Mouse (Mus musculus): ENCODE measurements around the gene Borcs6. TPM values are rescaled to one million over a fixed set of nuclear protein-coding genes. Genes with fewer than 3 reads are reported as not detected.
"Not testable (repeated sequence)": the region's sequence is repeated elsewhere in the genome, so short reads cannot be mapped to it uniquely, and the experiment has no call there.

The Borcs6 gene
- total RNA-seq, 2 experiments from 2014 or later, result 20.0 to 23.5 TPM

DNA sequence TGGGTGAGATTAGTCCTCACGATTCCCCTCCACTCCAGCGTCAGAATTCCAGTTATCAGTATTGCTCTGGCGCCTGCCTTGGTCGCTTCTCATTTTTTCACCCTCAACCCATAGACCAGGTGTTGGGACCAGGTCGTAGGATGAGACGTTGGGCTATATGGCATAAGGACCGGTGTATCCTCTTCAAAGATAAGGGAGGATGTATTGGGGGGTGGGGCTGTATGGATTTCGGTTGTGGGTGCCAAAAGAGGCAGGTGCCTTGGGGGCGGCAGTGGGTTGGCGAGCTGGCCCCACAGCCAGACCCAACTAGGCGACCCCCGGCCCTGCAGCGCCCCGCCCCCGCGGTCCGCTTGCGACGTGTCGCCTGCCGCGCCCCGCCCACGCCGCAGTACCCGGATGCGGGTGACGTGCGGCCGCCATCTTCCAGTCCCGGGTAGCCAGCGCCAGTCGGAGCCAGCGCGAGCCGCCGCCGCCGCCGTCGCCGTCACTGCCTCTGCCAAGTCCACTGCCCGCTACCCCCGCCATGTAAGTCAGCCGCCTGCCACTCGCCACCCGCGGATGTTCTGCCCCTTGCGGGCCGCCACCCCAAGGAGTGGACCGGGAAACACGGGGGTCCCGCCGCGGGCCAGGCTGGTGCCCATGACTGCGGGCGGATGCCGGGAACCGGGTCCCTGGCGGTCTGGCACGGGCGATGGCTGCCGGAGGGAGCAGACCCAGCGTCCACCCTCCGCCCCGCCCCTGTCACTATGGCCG, 28.8 kb downstream of the Borcs6 start, which contains the start of gene Vamp2:
TSS of gene Vamp2 (plus strand) at position 388 of the 753 bp plus-strand sequence.
- peak; percentile 89 for DNase-seq (ENCODE audit: low spot score)

DNA sequence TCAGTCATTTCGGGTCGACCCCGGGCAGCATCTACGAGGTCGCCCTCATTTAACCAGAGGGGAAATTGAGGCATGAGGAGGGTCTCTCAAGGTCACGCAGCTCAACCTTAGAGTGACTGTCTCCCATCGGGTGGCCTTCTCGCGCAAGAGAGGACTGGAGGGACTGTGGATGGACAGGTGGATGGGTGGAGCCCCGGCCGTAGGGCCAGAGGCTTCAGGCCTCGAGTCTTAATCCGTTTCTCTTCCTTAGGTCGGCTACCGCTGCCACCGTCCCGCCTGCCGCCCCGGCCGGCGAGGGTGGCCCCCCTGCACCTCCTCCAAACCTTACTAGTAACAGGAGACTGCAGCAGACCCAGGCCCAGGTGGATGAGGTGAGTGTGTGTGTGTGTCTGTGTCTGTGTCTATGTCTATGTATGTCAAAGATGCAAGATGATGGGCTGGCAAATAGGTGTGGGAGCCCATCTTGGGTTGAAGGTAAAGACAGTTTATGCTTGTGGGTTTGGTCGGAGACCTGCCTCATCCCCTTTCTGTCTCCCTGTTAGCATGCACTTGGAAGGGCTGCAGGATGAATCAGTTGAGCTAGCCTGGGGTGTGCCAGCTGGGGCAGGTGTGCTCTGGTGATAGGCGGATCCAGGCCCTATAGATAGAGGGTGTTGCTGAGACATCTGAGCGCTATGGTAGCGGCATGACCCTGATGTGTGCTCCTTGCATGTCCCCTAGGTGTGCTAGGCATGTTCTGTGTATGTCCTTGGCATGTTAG, 29.5 kb downstream of the Borcs6 start:
- DNase-seq (ENCODE audit: low spot score), result peak; percentile 3

DNA sequence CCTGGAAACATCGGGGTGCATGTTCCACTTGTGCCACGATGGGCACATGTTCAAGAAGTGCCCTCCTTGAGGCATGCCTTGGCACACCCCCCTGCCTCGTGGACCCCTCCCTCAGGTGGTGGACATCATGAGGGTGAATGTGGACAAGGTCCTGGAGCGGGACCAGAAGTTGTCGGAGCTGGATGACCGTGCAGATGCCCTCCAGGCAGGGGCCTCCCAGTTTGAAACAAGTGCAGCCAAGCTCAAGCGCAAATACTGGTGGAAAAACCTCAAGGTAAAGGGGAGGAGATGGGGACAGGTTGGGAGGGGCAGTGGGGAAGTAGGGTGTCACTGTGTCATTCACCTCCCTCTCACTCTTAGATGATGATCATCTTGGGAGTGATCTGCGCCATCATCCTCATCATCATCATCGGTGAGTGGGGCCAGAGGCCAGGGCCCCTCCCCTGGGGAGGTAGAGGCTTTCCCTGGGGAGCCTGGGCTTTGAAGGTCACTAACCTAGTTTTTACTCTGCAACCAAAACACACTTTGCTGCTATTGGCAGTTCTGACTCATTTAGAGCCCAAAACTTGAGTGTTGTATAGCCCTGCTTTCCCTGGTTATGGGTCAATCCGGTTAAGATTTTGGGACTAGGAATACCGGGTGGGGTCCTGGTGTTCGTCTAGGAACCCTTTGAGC, 30.2 kb downstream of the Borcs6 start:
- DNase-seq (ENCODE audit: low spot score), result no peak

GRCm38 (mm10) chr11:69090367-69090766, 30.9 kb downstream of the Borcs6 start:
- DNase-seq (ENCODE audit: low spot score), result no peak

DNA sequence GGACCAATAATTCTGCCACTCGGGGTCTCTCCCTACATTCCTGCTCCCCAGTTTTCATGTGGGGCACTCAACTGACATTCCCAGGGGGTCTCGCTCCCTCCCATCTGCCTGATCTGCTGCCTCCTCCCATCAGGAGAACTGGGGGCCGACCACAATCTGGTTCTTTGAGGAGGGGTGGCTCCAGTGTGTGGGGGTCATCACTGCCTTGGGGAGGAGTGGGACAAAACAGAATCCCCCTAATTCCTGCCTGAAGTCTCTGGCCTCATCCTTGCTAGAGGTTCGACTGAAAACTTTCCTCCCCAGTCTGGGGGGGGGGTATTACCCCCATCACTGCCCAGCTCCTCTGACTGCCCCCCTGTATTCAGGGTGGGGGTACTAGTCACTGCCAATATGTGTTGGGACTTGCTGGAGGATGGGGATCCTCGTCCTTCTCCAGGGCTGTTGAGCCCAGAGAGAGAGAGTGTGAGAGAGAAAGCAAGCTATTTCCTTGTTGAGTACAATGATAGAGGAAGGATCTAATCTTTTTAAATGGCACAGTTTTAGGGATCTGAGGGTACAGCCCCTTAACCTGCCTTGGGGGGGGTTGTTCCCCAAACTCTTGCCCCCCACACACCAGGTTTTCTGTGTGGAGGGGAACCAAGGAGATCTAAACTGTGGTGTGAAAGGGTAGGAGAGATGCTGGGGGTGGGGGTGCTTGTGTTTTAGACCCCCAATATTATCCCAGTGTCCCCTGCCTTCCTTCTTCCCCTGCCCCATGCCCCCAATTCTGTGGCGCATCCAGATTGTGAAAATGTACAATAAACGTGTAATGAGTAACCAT, 32.3 kb downstream of the Borcs6 start:
- DNase-seq (ENCODE audit: low spot score), result no peak

DNA sequence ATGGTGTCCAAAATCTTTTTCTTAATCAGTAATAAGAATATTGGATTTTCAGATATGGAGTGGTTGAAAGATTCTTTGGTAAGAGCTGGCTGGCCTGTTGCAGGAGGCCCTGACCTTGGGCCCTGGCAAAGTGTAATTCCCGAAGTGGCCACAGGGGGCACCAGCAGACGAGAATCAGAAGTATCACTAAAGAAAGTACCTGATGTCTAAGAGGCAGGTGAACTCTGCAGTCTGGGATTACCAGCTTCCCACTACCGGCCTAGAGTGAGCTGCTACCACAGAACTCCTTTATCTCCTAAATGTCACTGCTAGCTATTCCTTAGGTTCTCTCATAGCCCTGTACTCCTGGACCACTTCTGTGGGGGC, 32.9 kb downstream of the Borcs6 start:
- DNase-seq (ENCODE audit: low spot score), result peak; percentile 92

- no peak for DNase-seq (ENCODE audit: low spot score)
Measured at GRCm38 (mm10) chr11:69092871-69093270, 33.4 kb downstream of the Borcs6 start.

GRCm38 (mm10) chr11:69093856-69094255, 34.3 kb downstream of the Borcs6 start:
- not testable (repeated sequence) for DNase-seq (ENCODE audit: low spot score)

DNA sequence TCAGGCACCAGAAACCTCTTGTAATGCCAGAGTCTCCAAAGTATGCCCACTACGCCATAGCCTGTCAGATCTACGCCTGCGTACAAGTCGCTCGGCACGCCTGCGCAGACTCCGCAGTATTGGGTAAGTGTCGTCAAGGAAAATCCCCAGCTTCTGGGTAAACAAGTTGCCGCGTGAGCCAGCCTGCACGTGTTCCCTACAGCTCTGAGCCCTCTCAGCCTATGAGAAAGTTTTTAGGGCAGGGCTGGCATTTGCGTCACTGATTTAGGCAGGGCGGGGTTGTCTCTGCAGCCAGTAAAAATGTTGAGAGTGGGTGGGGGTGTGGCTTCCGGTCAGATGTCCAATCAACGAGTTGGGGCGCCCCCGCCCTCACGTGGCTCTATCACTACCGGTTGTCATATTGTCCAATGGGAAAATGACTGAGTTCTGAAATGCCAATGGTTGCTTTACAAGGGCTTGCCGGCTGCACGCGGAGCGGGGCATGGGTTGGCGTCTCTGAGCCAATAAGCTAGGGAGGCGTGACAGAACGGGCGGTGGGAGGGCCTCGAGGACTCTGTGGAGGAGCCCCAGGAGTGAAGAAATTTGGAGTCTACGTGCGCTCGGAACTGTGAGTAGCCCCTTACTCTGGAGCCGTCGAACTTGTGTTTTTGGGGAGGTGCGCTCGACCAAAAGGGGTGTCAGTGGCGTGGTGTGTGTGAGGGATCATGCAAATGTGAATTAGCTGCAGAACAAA, 35.3 kb downstream of the Borcs6 start, which contains the start of gene Per1:
TSS of gene Per1 (plus strand) at position 521 of the 733 bp plus-strand sequence.
- DNase-seq (ENCODE audit: low spot score), result peak; percentile 100

GRCm38 (mm10) chr11:69095511-69096231, 36.2 kb downstream of the Borcs6 start:
- DNase-seq (ENCODE audit: low spot score), result no peak

- DNase-seq (ENCODE audit: low spot score), result no peak
Measured at GRCm38 (mm10) chr11:69096360-69096986, 37.0 kb downstream of the Borcs6 start.

GRCm38 (mm10) chr11:69096987-69097900, 37.7 kb downstream of the Borcs6 start:
- peak; percentile 100 for DNase-seq (ENCODE audit: low spot score)

GRCm38 (mm10) chr11:69098039-69098761, 38.7 kb downstream of the Borcs6 start:
- no peak for DNase-seq (ENCODE audit: low spot score)

- DNase-seq (ENCODE audit: low spot score), result peak; percentile 99
Measured at GRCm38 (mm10) chr11:69098762-69099091, 39.2 kb downstream of the Borcs6 start.

- peak; percentile 97 for DNase-seq (ENCODE audit: low spot score)
Measured at GRCm38 (mm10) chr11:69099177-69099914, 39.8 kb downstream of the Borcs6 start.

GRCm38 (mm10) chr11:69099915-69100345, 40.4 kb downstream of the Borcs6 start:
- DNase-seq (ENCODE audit: low spot score), result peak; percentile 96
